Mouse (Mus musculus) heart, adult 18-20 months (tissue): ENCODE results near the gene Cyth4. TPM values are rescaled to one million over a fixed set of nuclear protein-coding genes. Genes with fewer than 3 reads are reported as not detected.

Experiments
- DNase-seq, 2 experiments: peaks; one replicate each; pipeline ENCODE4 v3.0.0; 2021 to 2022; ENCODE audit warnings: mixed read lengths in 1 of 2
- total RNA-seq, 2 experiments: library from RNA; stranded (reverse); gene quantifications; 2 replicates each; pipeline ENCODE4 v1.2.3; 2021

Cyth4 gene
- total RNA-seq, 2 experiments from 2014 or later, result 3.8 to 6.3 TPM

- DNase-seq, result no peak
Measured at GRCm38 (mm10) chr15:78585404-78585803, 11.4 kb upstream of the Cyth4 start.

- peak; percentile 83 to 93 for DNase-seq
Measured at GRCm38 (mm10) chr15:78587050-78587994, 9.5 kb upstream of the Cyth4 start.

- DNase-seq, result no peak
Measured at GRCm38 (mm10) chr15:78588049-78588448, 8.8 kb upstream of the Cyth4 start.

GRCm38 (mm10) chr15:78588900-78589299, 7.9 kb upstream of the Cyth4 start:
- DNase-seq, result peak in 1 of 2 experiments; percentile 70

- no peak for DNase-seq
Measured at GRCm38 (mm10) chr15:78589936-78590335, 6.9 kb upstream of the Cyth4 start.

GRCm38 (mm10) chr15:78590785-78591184, 6.1 kb upstream of the Cyth4 start:
- no peak for DNase-seq

- peak in 1 of 2 experiments; percentile 37 for DNase-seq
Measured at GRCm38 (mm10) chr15:78591680-78592451, 5.0 kb upstream of the Cyth4 start.

GRCm38 (mm10) chr15:78592452-78592968, 4.3 kb upstream of the Cyth4 start:
- DNase-seq, result no peak

- no peak for DNase-seq
Measured at GRCm38 (mm10) chr15:78593896-78594425, 2.9 kb upstream of the Cyth4 start.

GRCm38 (mm10) chr15:78594831-78595230, 2.0 kb upstream of the Cyth4 start:
- no peak for DNase-seq

- DNase-seq, result no peak
Measured at GRCm38 (mm10) chr15:78595468-78595867, 1.4 kb upstream of the Cyth4 start.

GRCm38 (mm10) chr15:78596504-78596903, 343 bp upstream of the Cyth4 start:
- DNase-seq, result no peak

GRCm38 (mm10) chr15:78597729-78598128, 882 bp downstream of the Cyth4 start:
- peak; percentile 43 to 54 for DNase-seq

- peak in 1 of 2 experiments; percentile 76 for DNase-seq
Measured at GRCm38 (mm10) chr15:78599124-78599523, 2.3 kb downstream of the Cyth4 start.

GRCm38 (mm10) chr15:78599529-78600193, 2.8 kb downstream of the Cyth4 start:
- DNase-seq, result no peak

- DNase-seq, result no peak
Measured at GRCm38 (mm10) chr15:78601180-78601579, 4.3 kb downstream of the Cyth4 start.

- no peak for DNase-seq
Measured at GRCm38 (mm10) chr15:78604255-78604654, 7.4 kb downstream of the Cyth4 start.

GRCm38 (mm10) chr15:78605371-78605791, 8.5 kb downstream of the Cyth4 start:
- no peak for DNase-seq

GRCm38 (mm10) chr15:78606059-78606458, 9.2 kb downstream of the Cyth4 start:
- DNase-seq, result no peak

- DNase-seq, result peak in 1 of 2 experiments; percentile 38
Measured at GRCm38 (mm10) chr15:78607463-78607862, 10.6 kb downstream of the Cyth4 start.

- DNase-seq, result peak in 1 of 2 experiments; percentile 36
Measured at GRCm38 (mm10) chr15:78610705-78611462, 14.0 kb downstream of the Cyth4 start.
